Mouse (Mus musculus) megakaryocyte, embryonic 14.5 days (primary cell): ENCODE data around the gene St3gal4. TPM values are rescaled to one million over a fixed set of nuclear protein-coding genes. Genes with fewer than 3 reads are reported as not detected.
A peak's percentile ranks its signal among the peaks of the same experiment; 100 is the strongest.

Experiments used
- H3K27me3 ChIP-seq: replicated peaks from 2 replicates; pipeline ENCODE3; 2012; ENCODE audit warnings: inconsistent platforms
- H3K36me3 ChIP-seq: replicated peaks from 2 replicates; pipeline ENCODE3; 2012; ENCODE audit warnings: low read length, inconsistent platforms, mixed read lengths
- H3K4me1 ChIP-seq: 2 replicates; pipeline ENCODE4 v1.6.1; 2012; ENCODE audit warnings: inconsistent platforms
- H3K4me3 ChIP-seq: replicated peaks from 2 replicates; pipeline ENCODE3; 2012; ENCODE audit warnings: moderate library complexity, mild to moderate bottlenecking, inconsistent platforms
- H3K9me3 ChIP-seq: 2 replicates; pipeline ENCODE4 v1.6.1; 2012; ENCODE audit warnings: inconsistent platforms
- FLI1 ChIP-seq: IDR thresholded peaks from 2 replicates; pipeline ENCODE4 v1.6.1; 2012; ENCODE audit warnings: low read length, inconsistent platforms, mixed read lengths
- GATA1 ChIP-seq: IDR thresholded peaks from 3 replicates; pipeline ENCODE4 v1.6.1; 2012; ENCODE audit warnings: mixed read lengths, low read length, inconsistent platforms, borderline replicate concordance
- polyA plus RNA-seq: library from polyadenylated mRNA; stranded (reverse); fragments of >175 nt; gene quantifications from 2 replicates; pipeline ENCODE4 v1.2.3, GENCODE M21; 2012; ENCODE audit warnings: low replicate concordance; ENCODE audit not compliant: insufficient read depth

Gene St3gal4
- polyA plus RNA-seq, 1 experiment, result 16.5 TPM

DNA sequence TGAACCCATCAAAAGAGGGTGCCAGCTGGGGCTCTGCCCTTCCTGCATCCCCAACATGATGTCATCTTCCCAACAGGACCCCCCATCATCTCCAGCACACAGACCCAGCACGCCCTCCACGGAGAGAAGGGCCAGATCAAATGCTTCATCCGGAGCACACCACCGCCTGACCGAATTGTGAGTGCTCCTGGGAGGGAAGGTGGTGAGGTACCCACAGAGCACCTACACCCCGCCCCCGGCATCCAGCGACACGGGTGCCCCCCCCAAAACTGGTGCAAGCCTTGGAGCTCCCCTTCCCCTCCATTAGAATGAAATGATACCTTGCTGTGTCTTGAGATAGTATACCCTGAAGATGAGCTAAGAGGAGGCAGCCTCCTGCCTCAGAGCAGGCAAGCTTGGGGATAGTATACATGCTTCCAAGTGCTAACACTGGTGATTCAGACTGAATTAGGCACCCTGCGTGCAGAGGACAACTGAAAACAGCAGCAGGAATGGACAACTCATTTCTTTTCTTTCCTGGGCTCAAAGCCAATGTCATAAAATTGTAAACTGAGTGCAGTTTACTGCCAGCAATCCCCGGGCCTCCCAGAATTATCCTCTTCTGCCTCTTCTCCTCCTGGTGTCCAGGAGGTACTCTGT is 98.9 kb downstream of the St3gal4 start:
- H3K27me3 ChIP-seq, result peaks cover 28% of the 10 kb centered on the region
- peaks cover 5% of the 10 kb centered on the region for H3K9me3 ChIP-seq
- H3K4me3 ChIP-seq, result no peak overlapping the region
- peaks cover 5% of the 10 kb centered on the region for H3K36me3 ChIP-seq
- peaks cover 48% of the 10 kb centered on the region for H3K4me1 ChIP-seq
- TF ChIP-seq FLI1, result no peak
- no peak for TF ChIP-seq GATA1

DNA sequence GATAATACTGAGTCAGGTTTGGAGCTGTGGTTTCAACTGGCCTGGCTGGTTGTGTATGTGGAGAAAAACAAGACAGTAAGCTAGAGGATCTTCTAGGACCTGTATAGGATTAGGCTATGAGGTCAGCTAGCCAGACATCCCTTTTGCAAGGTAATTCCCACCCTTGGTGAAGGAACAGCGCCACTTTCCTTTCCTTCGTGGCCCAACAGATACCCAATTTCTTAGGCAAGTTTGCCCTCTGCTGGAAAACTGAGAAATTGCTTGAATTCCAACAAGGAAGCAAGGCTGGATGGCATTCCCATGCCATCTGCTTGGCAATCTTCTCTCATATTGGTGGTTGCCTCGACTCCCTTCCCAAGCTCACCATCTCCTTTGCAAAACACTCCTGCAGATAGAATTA is 99.7 kb downstream of the St3gal4 start:
- no peak for TF ChIP-seq GATA1
- TF ChIP-seq FLI1, result no peak
- Histone ChIP-seq H3K36me3 (peaks cover 5% of the 10 kb centered on the region), H3K9me3 (peaks cover 5% of the 10 kb centered on the region), H3K4me3 (peak overlapping the region; percentile 7), H3K4me1 (peaks cover 41% of the 10 kb centered on the region), H3K27me3 (peaks cover 31% of the 10 kb centered on the region)

DNA sequence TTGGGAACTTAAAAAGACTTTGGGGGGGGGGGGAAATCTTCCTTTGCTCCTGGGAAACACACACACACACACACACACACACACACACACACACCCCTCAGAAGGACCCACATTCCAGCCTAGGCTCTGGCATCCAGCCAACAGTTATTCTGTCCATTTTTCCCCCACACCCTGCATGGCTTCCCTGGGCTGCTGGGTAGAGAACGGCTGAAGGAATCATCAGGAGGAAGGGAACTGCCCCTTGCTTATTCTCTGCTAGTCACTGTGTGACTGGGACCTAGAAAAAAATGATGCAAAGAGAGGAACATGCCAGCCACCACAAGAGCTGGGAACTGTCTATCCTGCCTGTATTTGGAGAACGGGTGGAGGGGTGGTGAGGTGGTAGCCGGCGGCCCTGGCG is 101.0 kb downstream of the St3gal4 start:
- H3K9me3 ChIP-seq, result peaks cover 5% of the 10 kb centered on the region
- peak overlapping the region; percentile 18 for H3K4me3 ChIP-seq
- peaks cover 37% of the 10 kb centered on the region for H3K27me3 ChIP-seq
- peaks cover 5% of the 10 kb centered on the region for H3K36me3 ChIP-seq
- TF ChIP-seq GATA1, result no peak
- TF ChIP-seq FLI1, result no peak
- H3K4me1 ChIP-seq, result peaks cover 29% of the 10 kb centered on the region

DNA sequence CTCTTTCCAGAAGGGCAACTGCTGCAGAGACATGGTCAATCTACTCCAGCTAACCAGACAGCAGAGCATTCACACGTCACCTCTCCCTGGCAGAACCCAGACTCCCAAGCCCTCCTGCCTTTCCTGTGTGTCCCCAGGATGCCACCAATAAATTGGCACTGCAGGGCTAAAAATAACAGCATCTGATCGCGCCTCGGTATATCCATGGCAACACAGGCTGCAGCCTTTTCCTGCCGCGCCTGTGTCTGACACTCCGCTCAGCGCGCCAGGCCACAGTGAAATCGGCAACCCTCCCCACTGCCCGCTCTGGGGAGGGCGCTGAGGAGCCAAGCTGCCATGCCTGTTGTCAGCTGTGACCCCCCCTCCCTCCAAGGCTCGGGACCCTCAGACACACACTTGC is 101.5 kb downstream of the St3gal4 start:
- Histone ChIP-seq H3K4me1 (peaks cover 29% of the 10 kb centered on the region), H3K27me3 (peaks cover 38% of the 10 kb centered on the region), H3K9me3 (peaks cover 5% of the 10 kb centered on the region), H3K36me3 (peaks cover 5% of the 10 kb centered on the region), H3K4me3 (peak overlapping the region; percentile 86)
- no peak for TF ChIP-seq GATA1
- no peak for TF ChIP-seq FLI1

DNA sequence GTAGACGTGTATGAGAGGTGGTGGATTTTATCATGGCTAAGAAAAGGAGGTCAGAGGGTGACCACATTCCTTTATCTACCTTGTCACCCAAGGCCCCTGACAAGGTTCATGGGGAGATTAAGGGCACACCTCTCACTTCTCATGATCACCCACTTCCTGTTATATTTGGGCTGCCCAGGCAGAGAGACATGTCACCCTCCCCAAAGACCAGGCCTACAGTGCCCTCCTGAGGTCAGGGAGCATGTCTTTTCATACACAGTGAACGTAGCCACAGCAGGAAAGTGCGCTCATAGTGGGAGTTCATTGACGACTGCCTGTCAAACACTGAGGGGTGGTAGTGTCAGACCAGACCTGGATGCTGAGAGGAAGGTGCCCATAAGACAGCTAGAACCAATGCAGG is 102.3 kb downstream of the St3gal4 start:
- Histone ChIP-seq H3K4me3 (peak overlapping the region; percentile 15), H3K9me3 (peaks cover 5% of the 10 kb centered on the region), H3K4me1 (peaks cover 29% of the 10 kb centered on the region), H3K27me3 (peaks cover 41% of the 10 kb centered on the region), H3K36me3 (peaks cover 5% of the 10 kb centered on the region)
- TF ChIP-seq GATA1 (no peak), FLI1 (no peak)

DNA sequence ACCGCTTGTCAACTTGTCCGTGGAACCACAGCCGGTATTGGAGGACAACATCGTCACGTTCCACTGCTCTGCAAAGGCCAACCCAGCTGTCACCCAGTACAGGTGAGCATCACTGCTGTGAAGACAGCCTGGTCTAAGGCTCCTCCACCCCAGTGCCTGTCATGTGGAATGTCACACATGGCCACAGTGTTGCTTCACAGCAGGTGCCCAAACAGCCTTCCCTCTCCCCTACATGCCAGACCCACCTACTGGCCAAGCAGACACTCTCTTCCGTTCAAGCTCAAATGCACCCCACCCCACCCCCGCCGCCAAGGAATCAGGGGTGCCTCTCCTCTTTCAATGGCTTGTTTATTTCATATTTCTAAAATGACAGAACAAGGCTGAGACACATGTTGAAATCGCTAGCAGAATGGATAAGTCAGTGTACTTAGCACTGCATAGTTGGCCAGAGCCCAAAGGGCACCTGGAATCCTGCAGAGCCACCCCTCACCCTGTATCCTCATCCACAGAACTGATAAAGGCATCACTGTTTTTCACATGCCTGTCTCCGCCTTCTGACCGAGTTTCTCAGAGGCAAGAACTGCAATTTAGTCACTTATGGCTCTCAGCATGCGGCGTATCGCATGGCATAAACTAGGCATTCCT is 111.2 kb downstream of the St3gal4 start:
- peak overlapping the region; percentile 1 for H3K4me3 ChIP-seq
- peaks cover 15% of the 10 kb centered on the region; the same call in 1 of the 2 replicates for H3K4me1 ChIP-seq
- H3K36me3 ChIP-seq, result no peaks in the 10 kb centered on the region
- H3K9me3 ChIP-seq, result peaks cover 3% of the 10 kb centered on the region
- TF ChIP-seq GATA1, result no peak
- TF ChIP-seq FLI1, result no peak
- peaks cover 77% of the 10 kb centered on the region for H3K27me3 ChIP-seq

DNA sequence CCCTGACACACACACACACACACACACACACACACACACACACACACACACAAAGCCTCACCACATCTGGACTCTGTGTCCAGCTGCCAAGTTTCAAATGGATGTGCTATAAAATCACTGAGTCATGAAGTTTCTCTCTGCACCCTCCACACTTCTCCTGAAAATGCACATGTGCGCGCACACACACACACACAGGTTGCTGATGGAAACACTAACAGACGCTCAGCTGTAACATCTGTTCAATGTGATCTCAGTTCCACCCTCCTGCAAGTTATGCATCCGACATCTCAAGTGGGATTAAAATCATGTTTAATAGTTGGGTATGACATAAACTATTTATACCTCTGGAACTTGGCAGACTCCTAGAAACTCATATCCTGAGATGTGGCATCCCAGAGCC is 115.0 kb downstream of the St3gal4 start:
- H3K36me3 ChIP-seq, result peaks cover 3% of the 10 kb centered on the region
- H3K4me1 ChIP-seq, result peaks cover 39% of the 10 kb centered on the region
- peaks cover 62% of the 10 kb centered on the region for H3K27me3 ChIP-seq
- H3K4me3 ChIP-seq, result no peak overlapping the region
- H3K9me3 ChIP-seq, result peaks cover 16% of the 10 kb centered on the region
- no peak for TF ChIP-seq FLI1
- TF ChIP-seq GATA1, result no peak

DNA sequence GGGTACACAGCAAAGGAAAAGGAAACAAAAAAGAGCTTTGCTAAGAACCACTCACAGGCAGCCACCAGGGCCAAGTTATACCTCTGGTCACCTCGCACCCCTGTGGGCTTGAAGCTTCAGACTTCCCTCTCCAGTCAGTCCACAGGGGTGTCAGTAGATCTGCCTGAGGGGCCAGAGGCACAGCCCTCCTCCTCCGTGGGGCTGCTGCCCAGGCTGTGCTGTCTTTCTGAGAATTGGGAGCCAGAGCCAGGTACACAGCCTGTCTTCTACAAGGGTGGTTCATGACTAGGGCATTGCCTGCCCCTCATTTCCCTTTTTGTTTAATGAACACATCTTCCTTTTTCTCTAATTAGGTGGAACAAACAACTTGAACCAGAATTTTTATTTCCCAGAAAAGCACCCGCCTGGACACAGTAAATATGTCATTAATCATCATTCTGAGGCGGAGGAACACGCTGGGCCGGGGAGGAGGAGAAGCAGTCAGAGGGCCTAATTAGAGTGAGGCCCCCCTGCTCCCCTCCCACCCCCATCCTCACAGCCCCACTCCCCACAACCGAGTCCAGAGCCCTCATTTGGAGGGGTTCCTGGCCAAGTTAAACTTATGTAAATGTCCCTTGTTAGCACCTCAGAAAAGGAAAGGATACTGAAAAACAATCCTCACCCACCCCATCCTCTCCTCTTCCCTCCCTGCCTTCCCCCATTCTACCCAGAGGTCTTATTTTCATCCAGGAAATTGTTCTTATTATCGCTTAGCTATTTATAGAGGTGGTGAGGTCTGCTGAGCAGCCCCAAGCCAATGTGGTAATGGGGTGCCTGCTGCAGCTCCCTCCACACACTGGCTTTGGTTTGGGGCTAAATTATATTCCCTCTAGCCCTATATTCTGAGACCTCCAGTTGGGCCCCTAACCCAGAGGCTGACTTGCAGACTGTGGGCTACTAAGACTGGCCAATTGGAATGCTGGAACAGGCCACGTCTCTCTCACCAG is 120.9 kb downstream of the St3gal4 start:
- TF ChIP-seq GATA1, result no peak

More for the DNA sequence above, 120.9 kb downstream of the St3gal4 start:
- peaks cover 15% of the 10 kb centered on the region for H3K27me3 ChIP-seq
- peaks cover 3% of the 10 kb centered on the region for H3K36me3 ChIP-seq
- H3K4me1 ChIP-seq, result peaks cover 82% of the 10 kb centered on the region
- H3K9me3 ChIP-seq, result peaks cover 16% of the 10 kb centered on the region
- peak overlapping the region; percentile 57 for H3K4me3 ChIP-seq

Other genes with a start within 250 kb of the St3gal4 start
- 78.0 and 88.3 TPM in 2 replicates for gene Dcps, start 56.8 kb upstream of the St3gal4 start, polyA plus RNA-seq
- 1.3 and 11.2 TPM in 2 replicates for gene Srpr, start 80.9 kb upstream of the St3gal4 start, polyA plus RNA-seq
- gene Tirap, start 81.0 kb upstream of the St3gal4 start, polyA plus RNA-seq, result 1.9 and 9.9 TPM in 2 replicates
- gene Foxred1, start 91.8 kb upstream of the St3gal4 start, polyA plus RNA-seq, result 4.1 and 7.4 TPM in 2 replicates
- gene Fam118b, start 148.5 kb upstream of the St3gal4 start, polyA plus RNA-seq, result 3.5 TPM in 1 of 2 replicates, not detected in the other
- 0.49 TPM in 1 of 2 replicates, not detected in the other for gene Rpusd4, start 148.6 kb upstream of the St3gal4 start, polyA plus RNA-seq